Mouse (Mus musculus): ENCODE measurements around the gene Pvalb. TPM values are rescaled to one million over a fixed set of nuclear protein-coding genes. Genes with fewer than 3 reads are reported as not detected.

Pvalb gene
- not detected in 2 replicates for total RNA-seq (2017)

DNA sequence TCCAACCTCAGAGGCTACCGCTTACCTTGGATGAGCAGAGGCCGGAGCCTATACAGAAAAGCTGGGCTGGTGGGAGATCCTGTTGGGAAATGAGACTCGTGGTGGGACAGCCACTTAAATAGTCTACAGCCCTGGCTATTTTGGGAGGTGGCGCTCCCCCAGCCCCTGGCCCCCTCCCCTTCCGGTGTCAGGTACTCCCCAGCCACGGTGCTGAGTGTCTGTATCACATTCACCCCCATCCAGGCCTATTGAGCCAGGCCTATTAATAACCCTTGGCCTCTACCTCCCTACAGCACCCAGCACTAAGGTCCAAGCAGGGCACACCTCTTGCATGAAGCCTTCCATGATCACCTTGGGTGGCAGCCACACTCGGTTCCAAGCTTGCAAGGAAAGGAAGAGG lies at the start of gene Pvalb:
Pvalb (minus strand) TSS at position 89 of the 400 bp plus-strand sequence.
- no peak for ATAC-seq (ENCODE audit: extremely low read depth, insufficient number of reproducible peaks, low FRiP score, poor library complexity, severe bottlenecking)

DNA sequence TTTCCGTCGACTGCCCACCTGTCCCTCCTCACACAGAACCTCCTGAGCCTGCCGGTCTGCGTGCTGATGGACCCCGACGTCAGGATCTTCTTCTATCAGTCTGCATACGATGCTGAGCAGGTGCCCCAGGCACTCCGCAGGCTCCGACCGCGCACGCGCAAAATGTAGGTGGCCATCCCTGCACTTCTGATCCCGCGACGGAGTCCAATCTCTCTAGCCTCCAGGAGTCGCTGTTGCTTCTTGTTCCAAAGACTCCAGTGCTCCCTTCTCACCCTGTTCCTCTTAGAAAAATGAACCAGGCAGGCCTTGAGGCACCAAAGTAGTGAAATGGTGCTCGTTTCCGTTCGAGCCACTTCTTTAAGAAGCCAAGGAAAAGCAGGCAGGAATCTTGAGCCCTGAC lies 48.6 kb upstream of the Pvalb start:
- ATAC-seq (ENCODE audit: extremely low read depth, insufficient number of reproducible peaks, low FRiP score, poor library complexity, severe bottlenecking): no peak

DNA sequence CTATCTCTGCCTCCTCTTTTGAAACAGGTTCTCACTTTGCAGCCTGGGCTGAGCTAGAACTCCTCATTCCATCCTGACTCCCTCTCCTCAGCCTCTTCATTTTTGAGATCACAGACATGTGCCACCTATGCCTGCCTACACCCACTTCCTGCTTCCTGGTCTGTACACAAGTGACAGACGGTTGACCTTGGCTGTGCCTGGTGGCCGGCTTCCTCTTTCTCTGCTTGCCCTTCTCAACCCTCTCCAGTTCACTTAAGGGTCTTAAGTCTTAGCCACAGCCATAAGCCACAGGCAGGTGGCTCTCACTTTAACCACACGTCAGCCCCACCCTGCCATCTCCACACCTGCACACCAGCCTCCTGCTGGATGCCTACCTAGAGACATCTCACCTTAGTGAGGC lies 42.2 kb upstream of the Pvalb start:
- peak; percentile 50 for ATAC-seq (ENCODE audit: extremely low read depth, insufficient number of reproducible peaks, low FRiP score, poor library complexity, severe bottlenecking)

DNA sequence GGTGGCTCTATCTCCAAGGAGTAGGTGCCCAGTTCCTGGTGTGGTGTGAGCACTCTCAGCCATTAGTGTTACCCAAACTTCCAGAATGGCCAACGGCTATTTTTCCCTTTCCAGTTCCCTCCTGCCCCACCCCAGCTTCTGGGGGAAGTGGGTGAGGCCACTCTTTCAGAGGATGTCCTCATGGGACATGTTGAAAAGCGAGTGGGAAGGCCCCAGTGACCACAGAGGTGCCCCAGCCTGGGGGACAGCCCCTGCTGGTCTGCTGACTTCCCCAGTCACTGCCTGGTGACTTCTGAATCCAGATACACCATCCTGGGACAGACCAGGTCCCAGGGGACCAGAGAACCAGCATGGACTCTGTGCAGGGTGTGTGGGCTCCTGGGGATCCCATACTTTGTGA lies 41.5 kb upstream of the Pvalb start:
- no peak for ATAC-seq (ENCODE audit: extremely low read depth, insufficient number of reproducible peaks, low FRiP score, poor library complexity, severe bottlenecking)

DNA sequence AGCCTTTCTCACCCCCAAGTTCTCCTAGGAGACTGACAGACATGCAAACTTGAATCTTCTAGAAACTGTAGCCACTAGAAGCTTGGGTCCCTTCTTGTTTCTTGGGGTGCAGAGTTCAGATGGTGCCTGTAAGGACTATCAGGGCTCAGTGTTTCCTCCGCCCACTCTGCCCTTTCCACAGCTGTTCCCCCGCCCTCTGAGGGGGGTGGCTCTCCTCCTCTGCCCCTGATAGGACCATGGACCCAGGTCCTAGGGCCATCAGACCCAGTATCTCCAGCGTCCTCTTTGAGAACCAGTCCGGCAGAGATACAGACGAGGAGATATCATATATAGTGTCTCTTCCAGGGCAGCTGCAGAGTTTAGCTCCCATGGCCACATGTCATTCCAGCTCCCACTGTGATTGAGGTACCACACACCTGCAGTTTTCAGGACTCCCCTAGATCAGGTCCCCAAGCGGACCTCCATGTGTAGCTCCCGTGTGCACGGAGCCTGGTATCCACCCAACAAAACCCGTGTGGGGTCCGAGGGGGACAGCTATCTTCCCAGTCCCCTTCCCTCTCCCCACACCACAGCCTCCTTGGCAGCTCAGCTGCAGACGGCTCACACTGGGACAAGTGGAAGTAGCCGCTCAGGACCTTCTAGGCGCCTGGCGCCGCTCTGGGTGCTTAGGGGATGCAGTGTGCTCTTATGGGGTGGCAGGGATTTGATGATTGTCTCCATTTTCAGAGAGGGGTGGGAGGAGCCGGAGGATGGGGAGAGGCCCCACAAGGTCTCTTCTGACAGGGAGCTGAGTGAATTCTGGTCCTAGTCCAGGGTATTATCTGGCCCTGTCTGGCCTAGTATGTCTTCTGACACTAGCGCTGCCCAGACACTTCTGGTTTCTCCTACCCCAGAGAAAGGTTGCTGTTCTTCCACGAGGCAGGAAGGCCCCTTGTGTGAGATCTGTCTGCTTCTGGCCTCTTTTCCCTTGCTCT lies 40.2 kb upstream of the Pvalb start:
- peak; percentile 44; the same call in 1 of the 2 replicates for ATAC-seq (ENCODE audit: extremely low read depth, insufficient number of reproducible peaks, low FRiP score, poor library complexity, severe bottlenecking)

DNA sequence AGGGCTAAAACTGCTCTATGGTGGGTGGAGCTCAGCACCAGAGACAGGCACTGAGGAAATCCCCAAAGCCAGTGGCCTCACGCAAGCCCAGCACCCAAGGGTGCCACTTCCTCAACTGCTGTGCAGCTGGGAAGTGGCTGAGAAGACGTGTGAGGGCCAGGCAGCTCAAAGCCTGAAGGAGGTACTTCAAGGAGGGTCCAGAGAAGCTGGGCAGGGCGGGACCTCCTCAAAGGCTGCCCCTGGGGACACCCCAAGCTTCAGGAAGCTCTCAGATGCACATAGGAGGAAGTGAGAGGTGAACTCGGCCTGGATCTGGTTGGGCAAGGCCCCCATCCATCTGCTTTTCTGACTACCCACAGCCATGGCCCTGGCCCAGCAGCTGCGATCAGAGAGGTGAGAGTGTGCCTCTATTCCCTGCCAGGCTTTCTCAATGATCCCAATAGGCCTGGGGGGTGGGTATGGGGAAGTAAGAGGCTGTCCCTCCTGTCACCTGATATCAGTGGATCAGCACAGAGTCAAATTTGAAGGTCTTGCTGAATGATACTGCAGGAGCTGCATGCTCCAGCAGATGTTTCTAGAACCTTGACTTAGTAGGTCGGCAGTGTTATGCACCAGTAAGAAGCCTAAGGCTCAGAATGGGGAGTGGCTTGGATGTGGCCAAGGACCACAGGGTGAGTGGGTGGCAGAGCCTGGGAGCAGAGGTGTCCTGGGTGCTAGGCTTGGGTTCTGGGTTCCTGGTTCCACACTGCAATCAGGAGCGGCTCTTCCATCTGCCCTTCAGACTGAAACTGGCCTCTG lies 38.7 kb upstream of the Pvalb start, which contains the start of gene Ncf4:
Ncf4 (plus strand) TSS at position 107 of the 798 bp plus-strand sequence.
- ATAC-seq (ENCODE audit: extremely low read depth, insufficient number of reproducible peaks, low FRiP score, poor library complexity, severe bottlenecking): peak; percentile 77

DNA sequence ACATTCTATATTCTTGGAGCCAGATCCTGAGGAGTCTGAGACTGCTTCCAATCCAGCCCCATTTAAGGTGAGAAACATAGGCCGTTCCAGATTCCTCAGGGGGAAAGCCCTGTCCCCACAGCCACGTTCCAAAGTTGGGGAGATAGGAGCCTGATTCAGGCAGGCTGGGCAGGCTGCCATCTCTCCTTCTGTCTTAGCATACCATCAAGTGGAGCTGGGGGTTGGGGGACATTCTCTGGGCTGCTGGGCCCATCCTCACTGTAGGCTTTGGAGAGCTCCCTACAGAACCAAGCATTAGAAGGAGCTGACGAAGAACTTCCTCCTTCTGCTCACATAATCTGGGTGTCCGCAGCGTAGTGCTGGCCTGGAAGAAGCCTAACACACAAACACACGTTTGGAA lies 37.6 kb upstream of the Pvalb start:
- ATAC-seq (ENCODE audit: extremely low read depth, insufficient number of reproducible peaks, low FRiP score, poor library complexity, severe bottlenecking): no peak

DNA sequence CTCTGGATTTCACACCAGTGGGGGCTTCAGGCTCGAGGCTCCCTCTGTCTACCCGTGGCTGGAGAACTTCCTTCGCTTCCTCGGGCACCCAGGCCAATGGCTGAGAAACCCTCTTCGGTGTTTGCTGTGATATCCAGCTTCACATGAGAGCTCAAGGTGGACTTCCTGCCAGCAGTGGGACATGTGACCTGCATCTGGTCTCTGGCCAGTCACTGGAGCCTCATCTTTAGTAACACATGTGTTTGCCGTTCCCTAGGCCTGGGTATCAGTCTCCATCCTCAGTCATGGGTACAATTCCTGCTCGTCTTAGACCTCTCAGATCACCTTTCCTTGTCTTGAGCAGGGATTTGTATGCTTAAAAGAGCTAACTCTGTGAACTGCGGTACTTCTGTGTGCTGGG lies 36.9 kb upstream of the Pvalb start:
- no peak for ATAC-seq (ENCODE audit: extremely low read depth, insufficient number of reproducible peaks, low FRiP score, poor library complexity, severe bottlenecking)

DNA sequence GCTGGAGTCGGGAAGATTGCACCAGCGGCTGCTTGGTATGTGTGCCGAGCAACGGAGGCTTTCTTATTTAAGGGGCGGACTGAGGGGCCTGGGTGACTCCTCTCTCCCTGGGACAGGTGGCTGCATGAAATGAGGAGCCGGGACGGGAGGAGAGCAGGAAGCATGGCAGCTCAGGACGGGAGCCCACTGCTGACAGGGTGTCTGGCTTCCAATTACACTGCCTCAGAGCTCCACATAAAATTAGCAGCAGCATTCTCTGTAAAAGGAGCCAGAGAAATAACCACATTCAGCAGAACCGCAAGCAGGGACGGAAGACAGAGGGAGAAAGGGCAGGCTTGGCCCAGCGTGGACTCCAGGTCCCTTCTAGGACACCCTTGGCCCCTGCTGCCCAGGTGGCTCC lies 35.1 kb upstream of the Pvalb start:
- no peak for ATAC-seq (ENCODE audit: extremely low read depth, insufficient number of reproducible peaks, low FRiP score, poor library complexity, severe bottlenecking)

DNA sequence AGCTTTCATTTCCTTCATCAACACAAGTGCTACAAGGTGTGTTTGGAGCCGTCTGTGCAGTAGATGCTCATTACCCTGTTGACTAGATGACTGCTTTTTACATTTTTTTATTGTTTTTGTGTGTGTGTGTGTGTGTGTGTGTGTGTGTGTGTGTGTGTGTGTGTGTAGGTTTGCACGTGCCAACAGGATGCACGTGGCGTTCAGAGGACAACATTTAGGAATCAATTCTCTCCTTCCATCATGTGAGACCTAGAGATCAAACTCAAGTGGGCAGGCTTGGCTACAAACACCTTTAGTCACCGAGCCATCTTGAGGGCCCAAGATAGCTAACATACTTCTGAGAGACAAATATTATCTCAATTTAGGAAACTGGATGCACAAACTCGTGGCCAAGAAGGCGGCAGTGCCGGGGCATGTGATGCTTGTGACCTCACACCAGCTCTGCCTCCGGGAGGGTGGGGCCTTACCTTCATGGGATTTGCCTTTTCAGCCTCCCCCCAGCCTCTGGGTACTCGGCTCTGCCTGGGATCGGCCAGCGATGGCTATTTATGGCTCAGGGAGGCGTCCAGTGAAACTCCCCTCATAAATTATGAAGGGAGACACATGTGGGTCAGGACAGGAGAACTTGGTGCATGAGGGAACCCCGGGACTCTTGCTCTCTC lies 33.9 kb upstream of the Pvalb start:
- ATAC-seq (ENCODE audit: extremely low read depth, insufficient number of reproducible peaks, low FRiP score, poor library complexity, severe bottlenecking): no peak

DNA sequence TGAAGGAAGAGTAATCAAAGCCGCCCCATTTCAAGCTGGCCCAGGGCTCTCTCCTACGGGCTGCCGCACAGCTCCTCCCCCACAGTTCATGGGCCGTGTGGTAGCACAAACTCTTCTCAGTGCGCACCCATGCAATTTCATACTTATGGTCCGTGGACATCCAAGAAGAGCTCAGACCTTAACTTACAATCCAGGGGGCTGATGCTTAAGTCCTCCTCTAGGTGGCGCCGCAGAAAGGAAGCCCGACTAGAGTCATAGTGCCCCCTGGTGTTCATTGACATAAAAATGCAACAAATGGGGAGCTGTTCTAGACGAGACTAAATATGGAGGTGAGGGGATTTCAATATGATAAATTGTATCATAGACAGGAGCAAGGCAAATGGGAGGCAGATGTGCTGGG lies 33.3 kb upstream of the Pvalb start:
- peak; percentile 82 for ATAC-seq (ENCODE audit: extremely low read depth, insufficient number of reproducible peaks, low FRiP score, poor library complexity, severe bottlenecking)

DNA sequence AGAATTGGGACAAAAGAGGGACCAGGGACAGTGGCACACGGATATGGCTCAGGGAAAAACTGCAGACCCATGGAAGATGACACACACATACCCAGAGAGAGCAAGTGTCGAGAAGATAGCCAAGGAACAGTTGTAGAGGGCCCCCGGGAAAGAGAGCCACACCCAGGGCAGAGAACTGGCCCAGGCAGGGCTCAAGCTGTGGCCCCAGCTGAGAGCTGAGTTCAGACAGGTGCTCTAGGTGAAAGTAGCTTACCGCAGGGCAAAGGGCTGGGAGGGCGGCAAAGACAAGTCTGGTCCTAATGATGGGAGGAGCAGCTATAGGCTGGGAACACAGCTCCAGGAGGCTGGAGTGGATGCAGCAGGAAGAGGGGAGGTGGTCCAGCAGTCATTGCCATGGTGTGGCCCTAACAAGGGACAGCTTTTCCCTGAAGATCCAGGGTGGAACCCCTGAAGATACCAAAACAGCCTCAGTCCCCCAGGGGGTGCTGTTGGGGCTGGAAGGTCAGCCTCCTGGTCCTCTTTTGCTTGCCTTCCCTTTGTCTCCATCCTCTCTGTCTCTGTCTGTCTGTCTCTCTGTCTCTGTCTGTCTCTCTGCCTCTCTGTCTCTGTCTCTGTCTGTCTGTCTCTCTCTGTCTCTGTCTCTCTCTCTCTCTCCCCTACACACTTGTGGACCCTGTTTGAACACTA lies 28.8 kb upstream of the Pvalb start:
- ATAC-seq (ENCODE audit: extremely low read depth, insufficient number of reproducible peaks, low FRiP score, poor library complexity, severe bottlenecking): no peak

DNA sequence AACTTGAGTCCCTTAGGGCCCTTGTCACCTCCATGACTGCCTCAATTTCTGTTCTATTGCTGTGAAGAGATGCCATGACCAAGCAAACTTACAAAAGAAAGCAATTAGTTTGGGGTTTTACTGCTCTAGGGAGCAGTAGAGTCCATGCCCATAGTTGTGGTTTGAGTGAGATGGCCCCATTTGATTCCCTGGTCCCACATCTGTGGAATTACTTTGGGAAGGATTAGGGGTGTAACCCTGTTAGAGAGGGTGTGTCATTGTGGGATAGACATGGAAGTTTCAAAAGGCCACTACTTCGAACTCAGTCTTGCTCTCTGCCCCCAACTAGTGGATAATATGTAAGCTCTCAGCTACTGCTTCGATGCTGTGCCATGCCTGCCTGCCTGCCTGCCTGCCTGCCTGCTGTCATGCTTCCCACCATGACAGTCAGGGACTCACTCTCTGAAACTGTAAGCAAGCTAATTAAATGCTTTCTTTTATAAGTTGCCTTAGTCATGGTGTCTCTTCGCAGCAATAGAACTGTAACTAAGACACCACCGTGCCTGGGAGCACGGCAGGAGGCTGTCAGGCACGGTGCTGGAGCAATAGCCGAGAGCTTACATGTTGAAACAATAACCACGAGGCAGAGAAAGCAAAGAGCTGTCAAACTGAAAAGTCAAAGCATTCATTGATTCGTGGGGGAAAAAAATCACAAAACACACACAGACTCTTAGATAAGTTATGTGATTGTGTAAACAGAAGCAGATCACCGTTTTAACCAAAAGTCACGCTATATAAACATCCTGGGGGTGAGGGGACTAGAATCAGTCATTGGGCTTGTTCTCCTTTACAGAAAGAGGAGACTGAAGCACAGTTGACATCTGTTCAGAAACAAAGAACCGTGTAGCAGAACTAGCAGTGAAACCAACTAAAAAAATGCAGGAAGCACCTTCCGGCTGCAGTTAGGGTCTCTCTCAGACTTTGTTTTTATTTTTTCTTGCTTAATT lies 25.4 kb upstream of the Pvalb start:
- ATAC-seq (ENCODE audit: extremely low read depth, insufficient number of reproducible peaks, low FRiP score, poor library complexity, severe bottlenecking): no peak

DNA sequence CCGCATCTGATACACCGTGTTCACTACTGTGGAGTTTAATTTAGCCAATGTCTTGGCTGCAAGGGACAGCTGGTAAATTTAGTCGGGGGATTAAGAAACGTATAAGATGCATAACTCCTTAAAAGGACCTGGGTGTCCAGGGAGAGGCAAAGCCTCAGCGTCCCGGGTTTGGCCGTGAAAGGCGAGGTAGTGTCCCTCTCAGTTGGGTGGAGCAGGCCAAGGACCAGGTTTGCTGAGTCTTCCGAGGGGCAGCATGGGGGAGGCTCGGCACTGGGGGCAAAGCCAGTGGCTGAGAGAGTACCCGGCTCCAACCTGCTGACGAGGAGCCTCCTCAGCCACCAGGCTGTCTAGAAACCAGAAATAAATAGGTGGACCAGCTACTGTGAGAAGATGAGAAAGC lies 21.6 kb upstream of the Pvalb start:
- no peak for ATAC-seq (ENCODE audit: extremely low read depth, insufficient number of reproducible peaks, low FRiP score, poor library complexity, severe bottlenecking)

DNA sequence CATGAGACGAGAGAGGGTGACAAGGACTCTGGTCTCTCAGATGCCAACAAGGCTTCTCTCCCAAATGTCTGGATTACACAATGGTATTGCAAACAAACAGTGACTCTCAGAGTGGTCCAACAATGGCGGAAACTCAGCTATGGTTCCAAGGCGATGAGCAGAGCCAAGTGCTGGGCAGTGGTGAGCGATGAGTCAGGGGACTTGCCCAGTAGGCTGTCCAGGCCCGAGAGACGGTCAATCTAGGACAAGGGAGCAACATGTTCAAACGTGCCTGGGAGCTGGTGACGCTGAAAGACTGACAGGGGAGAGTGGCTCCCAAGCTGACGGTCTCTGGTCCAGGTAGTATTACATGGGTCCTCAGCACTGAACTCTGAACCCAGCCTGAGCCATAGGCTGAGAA lies 9.1 kb upstream of the Pvalb start:
- no peak for ATAC-seq (ENCODE audit: extremely low read depth, insufficient number of reproducible peaks, low FRiP score, poor library complexity, severe bottlenecking)

DNA sequence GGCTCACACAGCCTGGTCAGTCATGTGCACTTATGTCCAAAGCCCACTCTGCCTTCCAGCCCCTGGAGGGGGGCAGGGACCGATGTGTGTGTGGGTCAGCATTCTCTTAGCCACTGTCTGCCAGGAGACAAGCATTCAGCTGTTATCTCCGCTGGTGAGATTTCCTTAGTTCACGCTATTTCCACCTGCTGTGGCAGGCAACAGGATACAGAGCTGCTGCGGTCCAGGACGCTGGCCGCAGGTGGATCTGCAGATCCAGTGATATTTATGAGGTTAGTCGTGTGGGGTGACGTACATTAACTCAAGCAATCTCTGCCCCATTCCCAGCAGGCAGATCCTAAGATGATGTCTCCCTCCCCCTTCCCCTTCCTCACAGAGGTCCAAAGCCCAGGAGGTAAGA lies 5.2 kb upstream of the Pvalb start:
- ATAC-seq (ENCODE audit: extremely low read depth, insufficient number of reproducible peaks, low FRiP score, poor library complexity, severe bottlenecking): no peak

DNA sequence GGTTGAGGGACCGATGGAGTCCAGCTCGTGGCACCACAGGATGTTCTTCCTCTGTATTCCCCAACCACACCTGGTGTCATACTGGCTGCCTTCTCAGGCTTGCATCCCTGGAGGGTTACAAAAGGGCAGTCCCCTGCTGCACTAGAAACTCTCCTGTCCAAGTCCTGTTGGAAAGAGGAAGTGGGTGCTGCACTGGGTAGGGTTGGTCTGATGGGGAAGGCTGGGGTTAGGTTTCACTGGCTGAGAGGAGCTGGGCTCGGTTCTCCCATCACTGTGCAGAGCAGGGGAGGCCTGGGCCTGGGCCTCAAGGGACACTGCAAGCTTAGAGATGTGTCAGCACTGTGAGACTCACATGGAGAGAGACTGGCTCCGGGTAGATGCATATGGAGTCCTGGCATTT lies 4.0 kb upstream of the Pvalb start:
- ATAC-seq (ENCODE audit: extremely low read depth, insufficient number of reproducible peaks, low FRiP score, poor library complexity, severe bottlenecking): no peak

DNA sequence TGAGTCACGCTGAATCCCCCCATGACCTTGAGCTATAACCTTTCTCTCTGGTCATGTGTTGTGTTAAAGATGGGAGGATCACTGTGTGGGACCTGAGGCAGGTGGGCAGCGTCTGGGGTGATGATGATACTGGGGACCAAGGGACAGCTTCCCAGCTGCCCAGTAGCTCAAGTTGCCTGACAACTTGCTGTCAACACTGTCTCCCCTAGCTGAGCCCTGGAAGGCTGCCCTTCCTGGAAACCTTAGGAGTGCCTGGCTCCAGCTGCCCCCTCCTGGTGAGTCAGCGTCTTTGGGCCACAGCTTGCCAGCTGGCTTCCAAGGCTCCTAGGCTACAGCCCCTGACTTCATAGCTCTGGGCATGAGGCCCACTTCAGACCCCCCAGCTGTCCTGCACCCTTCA lies 1.0 kb downstream of the Pvalb start:
- ATAC-seq (ENCODE audit: extremely low read depth, insufficient number of reproducible peaks, low FRiP score, poor library complexity, severe bottlenecking): no peak

Data from neutrophil, adult 5-6 weeks (primary cell).